Mouse (Mus musculus) liver, adult 2 months (tissue): ENCODE data around the gene Actr2. TPM values are rescaled to one million over a fixed set of nuclear protein-coding genes. Genes with fewer than 3 reads are reported as not detected.

ENCODE experiments used
- DNase-seq: peaks from one replicate; pipeline ENCODE4 v3.0.0-alpha.2; 2011; ENCODE audit warnings: low read depth, low spot score; ENCODE audit errors: extremely low read depth
- H3K27ac ChIP-seq: fragments of 200-500 bp; replicated peaks from 2 replicates; pipeline ENCODE4 v1.5.1; 2012; ENCODE audit warnings: low read depth, mild to moderate bottlenecking, control low read depth, inconsistent platforms, low read length; ENCODE audit not compliant: insufficient read depth
- H3K27me3 ChIP-seq: fragments of 200-500 bp; 2 replicates; pipeline ENCODE4 v1.6.1; 2012; ENCODE audit warnings: mild to moderate bottlenecking, moderate library complexity, low read length, inconsistent platforms; ENCODE audit not compliant: control insufficient read depth, insufficient read depth
- H3K36me3 ChIP-seq: fragments of 200-500 bp; 2 replicates; pipeline ENCODE4 v1.6.1; 2012; ENCODE audit warnings: low read length, inconsistent platforms; ENCODE audit not compliant: control insufficient read depth, insufficient read depth
- H3K4me1 ChIP-seq: fragments of 200-500 bp; 2 replicates; pipeline ENCODE4 v1.6.1; 2011; ENCODE audit warnings: low read length; ENCODE audit not compliant: control insufficient read depth, insufficient read depth
- H3K4me3 ChIP-seq: fragments of 200-500 bp; 2 replicates; pipeline ENCODE4 v1.5.1; 2011; ENCODE audit warnings: low read depth, mild to moderate bottlenecking, control low read depth, low read length, moderate library complexity; ENCODE audit not compliant: insufficient read depth
- H3K79me2 ChIP-seq: fragments of 200-500 bp; 2 replicates; pipeline ENCODE4 v1.6.1; 2012; ENCODE audit warnings: inconsistent platforms, mild to moderate bottlenecking, low read length, moderate library complexity; ENCODE audit not compliant: control insufficient read depth, insufficient read depth
- H3K9ac ChIP-seq: fragments of 200-500 bp; 2 replicates; pipeline ENCODE4 v1.6.1; 2012; ENCODE audit warnings: low read depth, mild to moderate bottlenecking, control low read depth, inconsistent platforms, low read length
- CTCF ChIP-seq: fragments of 200-500 bp; IDR thresholded peaks from 2 replicates; pipeline ENCODE4 v1.5.1; 2011; ENCODE audit warnings: low read depth, low read length, control low read depth
- POLR2A ChIP-seq: fragments of 200-500 bp; IDR thresholded peaks from 2 replicates; pipeline ENCODE4 v1.6.1; 2011; ENCODE audit warnings: low read length, control low read depth; ENCODE audit not compliant: insufficient read depth; ENCODE audit errors: extremely low read depth
- WGBS: fragments of 180-500 bp; shearing (Covaris S2); methylation state at CpG from one replicate; pipeline ENCODE4 v1.1.7; 2018; 5-methylcytosine and 5-hydroxymethylcytosine counted together
- polyA plus RNA-seq: library from polyadenylated mRNA; depleted of rRNA; stranded (reverse); fragments of >200 nt; gene quantifications from 2 replicates; pipeline ENCODE4 v1.2.3, GENCODE M21; 2012
- total RNA-seq: library from RNA; depleted of rRNA; stranded (reverse); fragments of >200 nt; gene quantifications from 2 replicates; pipeline ENCODE4 v1.2.3, GENCODE M21; 2014

Actr2 gene
- total and polyA plus RNA-seq, 2 experiments = 16.6 to 67.3 TPM

DNA sequence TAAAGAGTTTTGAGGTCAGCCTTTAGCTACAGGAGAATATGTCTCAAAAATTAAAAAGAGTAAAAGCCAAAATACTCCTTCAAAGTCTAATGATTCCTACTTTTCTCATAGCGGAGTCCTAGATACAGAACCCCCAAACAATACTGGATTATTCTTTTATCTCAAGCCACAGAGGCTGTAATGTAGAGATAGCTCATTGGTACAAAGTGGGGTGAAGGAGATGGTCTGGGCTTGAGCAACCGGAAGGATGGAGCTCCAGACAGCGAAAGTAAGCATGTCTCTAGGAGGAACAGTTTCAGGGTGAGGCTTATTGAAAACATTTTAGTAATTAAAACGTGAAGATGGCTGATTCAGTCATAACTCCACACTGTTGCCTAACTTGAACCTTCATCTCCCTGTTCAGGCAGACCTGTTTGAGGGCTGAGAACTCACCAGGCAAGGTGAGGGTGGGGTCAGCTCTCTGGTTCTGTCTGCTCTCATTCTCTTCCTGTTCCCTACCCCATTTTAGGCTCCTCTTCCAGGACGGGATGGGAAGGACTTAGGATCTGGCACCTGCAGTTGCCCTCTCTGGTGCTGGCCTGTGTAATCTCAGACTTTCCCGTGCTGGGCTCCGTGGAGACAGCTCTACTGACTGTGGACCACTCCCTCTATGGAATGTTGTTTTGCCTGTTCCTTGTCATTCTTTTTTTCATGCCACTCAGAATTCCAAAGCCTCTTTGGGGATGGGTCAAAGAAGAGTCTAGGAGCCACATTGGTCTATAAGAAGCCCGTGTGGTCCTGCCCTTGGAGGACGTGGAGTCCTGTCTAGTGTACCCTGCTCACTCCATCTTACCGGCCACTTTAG, 14.2 kb upstream of the Actr2 start:
- no peak overlapping the region for H3K27ac ChIP-seq
- H3K36me3 ChIP-seq = no peaks in the 10 kb centered on the region
- no peaks in the 10 kb centered on the region for H3K79me2 ChIP-seq
- TF ChIP-seq CTCF (no peak), POLR2A (no peak)
- no peak for DNase-seq
- no peak overlapping the region for H3K9ac ChIP-seq
- no peaks in the 10 kb centered on the region for H3K27me3 ChIP-seq
- WGBS = 70% methylated on average over 10 of the region's 10 CpGs
- no peaks in the 10 kb centered on the region for H3K4me1 ChIP-seq
- no peak overlapping the region for H3K4me3 ChIP-seq

DNA sequence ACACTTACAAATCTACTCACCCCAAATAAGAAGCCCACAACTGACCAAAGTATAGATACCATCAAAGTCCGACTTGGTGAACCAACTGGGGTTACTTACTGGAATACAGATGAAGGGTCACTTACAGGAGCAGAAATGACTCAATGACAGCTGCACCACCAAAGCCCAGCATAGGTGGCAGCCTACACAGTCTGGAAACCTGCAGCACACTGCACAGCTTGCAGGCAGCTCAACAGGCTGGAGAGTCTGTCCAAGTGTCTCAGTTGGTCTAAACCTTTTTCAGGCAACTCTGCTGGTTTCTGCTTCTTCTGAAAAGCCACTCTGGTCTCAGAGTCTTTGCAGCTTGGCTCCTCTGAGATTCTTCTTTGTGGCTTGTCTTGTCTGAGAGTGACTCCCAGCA, 12.7 kb upstream of the Actr2 start:
- no peak for DNase-seq
- H3K27me3 ChIP-seq = no peaks in the 10 kb centered on the region
- no peaks in the 10 kb centered on the region for H3K4me1 ChIP-seq
- no peaks in the 10 kb centered on the region for H3K79me2 ChIP-seq
- no peak for TF ChIP-seq CTCF
- TF ChIP-seq POLR2A = no peak
- no peak overlapping the region for H3K9ac ChIP-seq
- 83% methylated on average over 1 of the region's 1 CpGs for WGBS
- no peak overlapping the region for H3K27ac ChIP-seq
- H3K36me3 ChIP-seq = no peaks in the 10 kb centered on the region
- no peak overlapping the region for H3K4me3 ChIP-seq

DNA sequence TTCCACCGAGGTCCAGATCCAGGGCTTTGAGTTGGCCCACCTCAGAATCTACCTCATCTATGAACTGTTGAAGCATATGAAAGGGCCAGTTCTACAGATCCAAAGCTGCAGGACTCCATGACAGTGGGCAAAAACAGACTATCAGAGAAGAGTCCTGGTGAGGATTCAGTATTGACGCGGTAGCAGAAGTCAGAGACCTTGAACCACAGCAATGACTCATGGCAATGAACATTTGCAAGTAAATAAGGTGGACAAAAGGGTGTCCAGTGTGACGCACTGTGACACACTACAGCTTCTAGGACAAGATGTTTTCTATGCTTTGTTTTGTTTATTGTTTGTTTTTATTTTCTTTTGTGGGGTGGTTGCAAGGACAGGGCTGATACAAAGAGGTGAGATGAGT, 4.0 kb upstream of the Actr2 start:
- no peaks in the 10 kb centered on the region for H3K36me3 ChIP-seq
- DNase-seq = peak; percentile 19
- H3K79me2 ChIP-seq = no peaks in the 10 kb centered on the region
- no peaks in the 10 kb centered on the region for H3K27me3 ChIP-seq
- 46% methylated on average over 4 of the region's 4 CpGs for WGBS
- no peak overlapping the region for H3K27ac ChIP-seq
- peaks cover 5% of the 10 kb centered on the region for H3K4me1 ChIP-seq
- H3K4me3 ChIP-seq = no peak overlapping the region
- TF ChIP-seq POLR2A = no peak
- no peak for TF ChIP-seq CTCF
- H3K9ac ChIP-seq = no peak overlapping the region

DNA sequence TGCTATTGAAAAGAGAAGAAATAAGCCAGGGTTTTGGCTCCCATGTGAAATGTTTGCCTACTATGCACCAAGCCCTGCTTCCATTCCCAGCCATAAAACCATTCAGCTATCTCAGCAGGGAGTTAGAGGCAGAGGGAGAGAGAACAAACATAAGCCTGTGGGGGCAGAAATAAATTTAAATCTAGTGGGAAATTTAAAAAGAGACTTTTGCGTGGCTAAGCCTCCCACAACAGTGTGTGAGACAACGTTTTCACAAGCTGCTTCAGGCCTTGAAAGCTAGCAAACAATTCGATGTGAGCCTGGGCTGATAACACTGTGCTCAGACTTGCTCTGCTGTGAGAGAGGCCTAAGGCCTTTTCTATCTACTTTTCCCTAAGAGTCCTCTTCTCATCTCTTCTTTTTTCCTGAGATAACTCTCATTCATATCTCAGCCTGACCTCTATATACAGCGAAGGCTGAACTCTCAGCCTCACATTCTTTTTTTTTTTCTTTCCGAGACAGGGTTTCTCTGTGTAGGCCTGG, 3.4 kb upstream of the Actr2 start:
- DNase-seq = no peak
- Histone ChIP-seq H3K79me2 (no peaks in the 10 kb centered on the region), H3K4me1 (peaks cover 5% of the 10 kb centered on the region), H3K27ac (no peak overlapping the region), H3K4me3 (no peak overlapping the region), H3K9ac (no peak overlapping the region), H3K27me3 (no peaks in the 10 kb centered on the region), H3K36me3 (no peaks in the 10 kb centered on the region)
- 73% methylated on average over 5 of the region's 5 CpGs for whole genome bisulfite sequencing
- TF ChIP-seq POLR2A = no peak
- TF ChIP-seq CTCF = no peak

DNA sequence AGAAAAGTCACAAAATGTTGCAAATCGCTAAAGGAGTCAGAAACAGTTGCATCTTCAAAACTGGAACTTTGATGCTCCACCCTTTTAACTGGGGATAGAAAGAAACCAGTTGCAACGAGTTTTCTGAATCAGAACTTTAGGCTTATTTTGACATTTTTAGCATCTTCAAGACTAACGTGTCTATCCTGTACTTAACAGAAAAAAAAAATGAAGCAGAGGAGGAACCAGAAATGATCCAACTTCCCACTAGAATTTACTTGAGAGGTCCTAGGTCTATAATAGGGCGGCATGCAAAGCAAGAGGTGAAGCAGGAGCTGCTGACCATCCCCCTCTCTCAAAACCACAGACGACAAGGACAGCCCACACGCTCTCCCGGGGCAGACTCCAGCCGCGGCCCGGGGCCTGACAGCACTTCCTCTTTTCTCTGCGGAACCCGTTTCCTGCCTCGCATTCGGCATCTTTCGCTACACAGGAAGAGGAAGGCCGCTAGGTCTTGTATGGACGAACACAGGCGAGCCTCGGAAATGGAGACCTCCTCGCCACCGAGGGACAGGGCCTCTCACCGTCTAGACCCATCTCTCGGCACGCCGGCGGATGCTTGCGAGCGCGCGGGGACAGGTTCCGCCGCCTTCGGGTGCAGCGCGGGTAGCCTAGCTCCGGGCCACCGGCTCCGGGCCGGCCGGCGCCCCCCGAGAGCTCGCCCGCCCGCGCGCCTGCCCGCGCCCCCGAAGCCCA, 540 bp downstream of the Actr2 start:
- peaks cover 12% of the 10 kb centered on the region for H3K4me1 ChIP-seq
- TF ChIP-seq POLR2A = 0 out of 2 replicates have a peak, but pooled peaks have one; percentile 51
- TF ChIP-seq CTCF = no peak
- no peaks in the 10 kb centered on the region for H3K36me3 ChIP-seq
- 1% methylated on average over 48 of the region's 50 CpGs for WGBS
- peak overlapping the region; percentile 87 for H3K9ac ChIP-seq
- peak overlapping the region; percentile 55 for H3K27ac ChIP-seq
- no peaks in the 10 kb centered on the region for H3K27me3 ChIP-seq
- peaks cover 12% of the 10 kb centered on the region for H3K79me2 ChIP-seq
- H3K4me3 ChIP-seq = peak overlapping the region; percentile 66
- peak; percentile 78 for DNase-seq

DNA sequence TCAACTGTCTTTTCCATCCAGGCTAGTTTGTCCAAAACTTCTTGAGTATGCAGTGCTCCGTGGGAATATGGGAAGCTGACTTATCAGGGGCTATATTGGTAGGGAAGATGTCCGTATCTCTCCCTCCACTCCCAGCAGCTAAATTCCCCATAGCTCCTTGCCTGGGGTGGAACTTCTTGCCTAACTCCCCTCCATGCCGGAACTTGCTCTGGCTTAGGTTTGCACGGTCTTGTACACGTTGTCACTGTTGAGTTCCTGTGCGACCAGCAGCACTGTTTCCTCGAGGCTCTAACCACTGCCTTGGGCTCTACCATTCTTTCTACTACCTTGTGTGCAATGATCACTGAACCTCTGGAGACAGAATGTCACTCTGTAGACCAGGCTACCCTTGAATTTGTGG, 4.6 kb downstream of the Actr2 start:
- TF ChIP-seq POLR2A = no peak
- TF ChIP-seq CTCF = no peak
- no peak overlapping the region for H3K27ac ChIP-seq
- H3K9ac ChIP-seq = no peak overlapping the region
- 85% methylated on average over 7 of the region's 7 CpGs for WGBS
- H3K4me3 ChIP-seq = no peak overlapping the region
- H3K79me2 ChIP-seq = peaks cover 22% of the 10 kb centered on the region
- H3K4me1 ChIP-seq = peaks cover 7% of the 10 kb centered on the region
- no peaks in the 10 kb centered on the region for H3K27me3 ChIP-seq
- H3K36me3 ChIP-seq = no peaks in the 10 kb centered on the region
- DNase-seq = no peak
